Mouse (Mus musculus): ENCODE measurements around the gene Rfx4. TPM values are rescaled to one million over a fixed set of nuclear protein-coding genes. Genes with fewer than 3 reads are reported as not detected.

The Rfx4 gene
- total RNA-seq, 1 experiment from 2014 or later: not detected

GRCm38 (mm10) chr10:84885341-84885884, 129.6 kb downstream of the Rfx4 start:
- no peak for ATAC-seq (replicated peaks in 1 of 2; ENCODE audit: insufficient read depth in 1 of 2, low FRiP score in 2 of 2, low TSS enrichment in 1 of 2, low read depth in 1 of 2, poor library complexity in 2 of 2, severe bottlenecking in 2 of 2)

GRCm38 (mm10) chr10:84886221-84886627, 130.4 kb downstream of the Rfx4 start:
- ATAC-seq (replicated peaks in 1 of 2; ENCODE audit: insufficient read depth in 1 of 2, low FRiP score in 2 of 2, low TSS enrichment in 1 of 2, low read depth in 1 of 2, poor library complexity in 2 of 2, severe bottlenecking in 2 of 2): peak; percentile 27 to 47; a peak in 1 of 4 replicates

- no peak for ATAC-seq (replicated peaks in 1 of 2; ENCODE audit: insufficient read depth in 1 of 2, low FRiP score in 2 of 2, low TSS enrichment in 1 of 2, low read depth in 1 of 2, poor library complexity in 2 of 2, severe bottlenecking in 2 of 2)
Measured at GRCm38 (mm10) chr10:84886785-84887184, 130.9 kb downstream of the Rfx4 start.

GRCm38 (mm10) chr10:84889096-84889846, 133.4 kb downstream of the Rfx4 start:
- no peak for ATAC-seq (replicated peaks in 1 of 2; ENCODE audit: insufficient read depth in 1 of 2, low FRiP score in 2 of 2, low TSS enrichment in 1 of 2, low read depth in 1 of 2, poor library complexity in 2 of 2, severe bottlenecking in 2 of 2)

- no peak for ATAC-seq (replicated peaks in 1 of 2; ENCODE audit: insufficient read depth in 1 of 2, low FRiP score in 2 of 2, low TSS enrichment in 1 of 2, low read depth in 1 of 2, poor library complexity in 2 of 2, severe bottlenecking in 2 of 2)
Measured at GRCm38 (mm10) chr10:84895810-84896358, 140.0 kb downstream of the Rfx4 start.

GRCm38 (mm10) chr10:84896941-84897930, 141.4 kb downstream of the Rfx4 start:
- ATAC-seq (replicated peaks in 1 of 2; ENCODE audit: insufficient read depth in 1 of 2, low FRiP score in 2 of 2, low TSS enrichment in 1 of 2, low read depth in 1 of 2, poor library complexity in 2 of 2, severe bottlenecking in 2 of 2): peak; percentile 29 to 37; a peak in 1 of 4 replicates

GRCm38 (mm10) chr10:84898144-84898979, 142.5 kb downstream of the Rfx4 start:
- peak; percentile 9 to 37; a peak in 1 of 4 replicates for ATAC-seq (replicated peaks in 1 of 2; ENCODE audit: insufficient read depth in 1 of 2, low FRiP score in 2 of 2, low TSS enrichment in 1 of 2, low read depth in 1 of 2, poor library complexity in 2 of 2, severe bottlenecking in 2 of 2)

- ATAC-seq (replicated peaks in 1 of 2; ENCODE audit: insufficient read depth in 1 of 2, low FRiP score in 2 of 2, low TSS enrichment in 1 of 2, low read depth in 1 of 2, poor library complexity in 2 of 2, severe bottlenecking in 2 of 2): no peak
Measured at GRCm38 (mm10) chr10:84901676-84902075, 145.8 kb downstream of the Rfx4 start.

GRCm38 (mm10) chr10:84902213-84902612, 146.4 kb downstream of the Rfx4 start:
- ATAC-seq (replicated peaks in 1 of 2; ENCODE audit: insufficient read depth in 1 of 2, low FRiP score in 2 of 2, low TSS enrichment in 1 of 2, low read depth in 1 of 2, poor library complexity in 2 of 2, severe bottlenecking in 2 of 2): no peak

GRCm38 (mm10) chr10:84903307-84903706, 147.4 kb downstream of the Rfx4 start:
- no peak for ATAC-seq (replicated peaks in 1 of 2; ENCODE audit: insufficient read depth in 1 of 2, low FRiP score in 2 of 2, low TSS enrichment in 1 of 2, low read depth in 1 of 2, poor library complexity in 2 of 2, severe bottlenecking in 2 of 2)

- peak; percentile 56 to 60; a peak in 2 of 4 replicates for ATAC-seq (replicated peaks in 1 of 2; ENCODE audit: insufficient read depth in 1 of 2, low FRiP score in 2 of 2, low TSS enrichment in 1 of 2, low read depth in 1 of 2, poor library complexity in 2 of 2, severe bottlenecking in 2 of 2)
Measured at GRCm38 (mm10) chr10:84903742-84904141, 147.9 kb downstream of the Rfx4 start.

- no peak for ATAC-seq (replicated peaks in 1 of 2; ENCODE audit: insufficient read depth in 1 of 2, low FRiP score in 2 of 2, low TSS enrichment in 1 of 2, low read depth in 1 of 2, poor library complexity in 2 of 2, severe bottlenecking in 2 of 2)
Measured at GRCm38 (mm10) chr10:84906895-84907294, 151.0 kb downstream of the Rfx4 start.

GRCm38 (mm10) chr10:84908006-84908405, 152.1 kb downstream of the Rfx4 start:
- ATAC-seq (replicated peaks in 1 of 2; ENCODE audit: insufficient read depth in 1 of 2, low FRiP score in 2 of 2, low TSS enrichment in 1 of 2, low read depth in 1 of 2, poor library complexity in 2 of 2, severe bottlenecking in 2 of 2): no peak

GRCm38 (mm10) chr10:84908471-84908870, 152.6 kb downstream of the Rfx4 start:
- no peak for ATAC-seq (replicated peaks in 1 of 2; ENCODE audit: insufficient read depth in 1 of 2, low FRiP score in 2 of 2, low TSS enrichment in 1 of 2, low read depth in 1 of 2, poor library complexity in 2 of 2, severe bottlenecking in 2 of 2)

GRCm38 (mm10) chr10:84909021-84909801, 153.3 kb downstream of the Rfx4 start:
- ATAC-seq (replicated peaks in 1 of 2; ENCODE audit: insufficient read depth in 1 of 2, low FRiP score in 2 of 2, low TSS enrichment in 1 of 2, low read depth in 1 of 2, poor library complexity in 2 of 2, severe bottlenecking in 2 of 2): no peak

- no peak for ATAC-seq (replicated peaks in 1 of 2; ENCODE audit: insufficient read depth in 1 of 2, low FRiP score in 2 of 2, low TSS enrichment in 1 of 2, low read depth in 1 of 2, poor library complexity in 2 of 2, severe bottlenecking in 2 of 2)
Measured at GRCm38 (mm10) chr10:84910194-84910593, 154.3 kb downstream of the Rfx4 start.
